In the genomic region with DNA sequence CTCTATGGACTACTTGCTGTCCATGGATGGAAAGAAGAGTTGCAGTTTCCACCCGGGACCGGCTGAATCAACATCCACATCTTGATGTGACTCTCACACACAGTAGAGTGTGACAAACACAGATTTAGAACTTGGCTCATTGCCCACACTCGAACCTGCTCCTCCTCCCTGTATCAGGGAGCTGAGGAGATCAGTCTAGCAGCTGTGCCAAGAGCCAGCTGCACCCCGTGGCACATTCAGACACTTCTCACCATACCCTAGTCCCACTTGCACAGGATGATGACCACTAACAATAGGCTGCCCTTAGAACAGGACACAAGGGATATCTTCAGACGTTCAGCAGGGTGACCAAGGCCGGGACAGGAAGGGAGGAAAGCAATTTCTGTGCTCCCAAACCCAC, we compare ENCODE assay signal across 10 mouse cellular contexts. TPM values are rescaled to one million over a fixed set of nuclear protein-coding genes. Genes with fewer than 3 reads are reported as not detected.
A peak's percentile ranks its signal among the peaks of the same experiment; 100 is the strongest.
DNase-seq lines count a peak whose midpoint lies in the region; ATAC-seq lines count a peak whose summit lies in the region.
"Had no signal": no experiment of that assay in that cellular context is flagged by ENCODE, and none has a peak within 500 bp of the region (broad histone marks: within the 10 kb centered on the region; RNA-seq: fewer than 3 reads in every experiment).

No protein-coding gene starts in this region.

- peak; percentile 21; the same call in 1 of the 2 replicates for ATAC-seq in kidney, embryonic 16.5 days (ENCODE audit: low FRiP score, low TSS enrichment)
- no peak for ATAC-seq in megakaryocyte, adult 5-6 weeks (ENCODE audit: poor library complexity, severe bottlenecking)
- ATAC-seq in liver, embryonic 12.5 days = no peak
- ATAC-seq: inflammation-experienced regulatory T-cells, adult 6 months; lung, postnatal 0 days had no signal

- H3K27me3 ChIP-seq in kidney, embryonic 16.5 days (ENCODE audit: insufficient read depth, low read length) = peaks cover 6% of the 10 kb centered on the region; the same call in 1 of the 2 replicates
- H3K27me3 ChIP-seq in liver, embryonic 12.5 days (replicated peaks) = peaks cover 35% of the 10 kb centered on the region

- no peaks in the 10 kb centered on the region for H3K36me3 ChIP-seq in kidney, embryonic 16.5 days (ENCODE audit: insufficient read depth, low read length)
- no peaks in the 10 kb centered on the region for H3K36me3 ChIP-seq in liver, embryonic 12.5 days

- no peak overlapping the region for H3K27ac ChIP-seq in kidney, embryonic 16.5 days (ENCODE audit: low read length)
- H3K27ac ChIP-seq in liver, embryonic 12.5 days = no peak overlapping the region

- H3K9ac ChIP-seq in kidney, embryonic 16.5 days (replicated peaks; ENCODE audit: low read length) = no peak overlapping the region
- H3K9ac ChIP-seq in liver, embryonic 12.5 days = no peak overlapping the region

- WGBS in kidney, embryonic 16.5 days = 38% methylated on average over 6 of the region's 6 CpGs
- WGBS in liver, embryonic 12.5 days (ENCODE audit: insufficient replicate concordance) = 47% methylated on average over 6 of the region's 6 CpGs

- H3K4me3 ChIP-seq in kidney, embryonic 16.5 days (ENCODE audit: low read length) = no peak overlapping the region
- no peak overlapping the region for H3K4me3 ChIP-seq in liver, embryonic 12.5 days

- no peaks in the 10 kb centered on the region for H3K9me3 ChIP-seq in kidney, embryonic 16.5 days (ENCODE audit: low read length)
- no peaks in the 10 kb centered on the region for H3K9me3 ChIP-seq in liver, embryonic 12.5 days (replicated peaks)

- 0 out of 2 replicates have a peak, but pooled peaks cover 9% of the 10 kb centered on the region for H3K4me1 ChIP-seq in kidney, embryonic 16.5 days (ENCODE audit: insufficient read depth, low read length)
- peaks cover 6% of the 10 kb centered on the region; the same call in 1 of the 2 replicates for H3K4me1 ChIP-seq in liver, embryonic 12.5 days

- peak; percentile 10 for DNase-seq in adrenal gland, postnatal 14 days
- no peak for DNase-seq in adrenal gland, adult 8-10 months
- DNase-seq in kidney, postnatal 14 days = no peak
- peak; percentile 22 for DNase-seq in urinary bladder, postnatal 14 days (ENCODE audit: low spot score)
- no peak for DNase-seq in urinary bladder, postnatal 10 days (ENCODE audit: low spot score)

- H3K4me2 ChIP-seq in kidney, embryonic 16.5 days (replicated peaks; ENCODE audit: low read depth, low read length) = no peak overlapping the region
- H3K4me2 ChIP-seq in liver, embryonic 12.5 days = no peak overlapping the region

RNA-seq across cellular contexts. Expression of gene Cd109, which starts 1.1 kb away (rescaled TPM):
- total RNA-seq in adrenal gland, postnatal 14 days (2021) = 2.2 and 3.5 TPM in 2 replicates
- total RNA-seq in adrenal gland, adult 8-10 months (2022) = under 1 TPM; 0.09 to 0.46 (median 0.24) TPM
- polyA plus RNA-seq in kidney, embryonic 16.5 days (2015; fragmentation: Nextera tagmentation; extraction: Ambion mirVana) = 6.1 and 6.9 TPM in 2 replicates
- total RNA-seq in megakaryocyte, adult 5-6 weeks (2015) = 2.0 and 3.2 TPM in 2 replicates
- 2.2 and 2.5 TPM in 2 replicates for total RNA-seq in megakaryocyte, adult 5-6 weeks (2017)
- 0.38 and 0.50 TPM in 2 replicates for polyA plus RNA-seq in liver, embryonic 12.5 days (2016; fragmentation: Nextera tagmentation; extraction: Ambion mirVana)

RNA-seq across cellular contexts. Expression of gene Slc17a5, which starts 26.4 kb away (rescaled TPM):
- total RNA-seq in adrenal gland, postnatal 14 days (2021) = 11.5 and 12.1 TPM in 2 replicates
- total RNA-seq in adrenal gland, adult 8-10 months (2022) = 10 to 100 TPM; 11.1 to 13.3 (median 12.8) TPM
- polyA plus RNA-seq in kidney, embryonic 16.5 days (2015; fragmentation: Nextera tagmentation; extraction: Ambion mirVana) = 18.9 and 19.1 TPM in 2 replicates
- total RNA-seq in megakaryocyte, adult 5-6 weeks (2015) = 8.8 and 10.2 TPM in 2 replicates
- total RNA-seq in megakaryocyte, adult 5-6 weeks (2017) = 5.6 and 8.0 TPM in 2 replicates
- polyA plus RNA-seq in liver, embryonic 12.5 days (2016; fragmentation: Nextera tagmentation; extraction: Ambion mirVana) = 5.6 and 6.0 TPM in 2 replicates

Comparison
In these comparisons a context has a peak if more than half of its experiments do, and no peak if none do; other contexts are left out.
1. DNase-seq: peak in adrenal gland, postnatal 14 days (single experiment) and urinary bladder, postnatal 14 days (single experiment); none in adrenal gland, adult 8-10 months (single experiment), kidney, postnatal 14 days (single experiment) and urinary bladder, postnatal 10 days (single experiment).